Mouse (Mus musculus) forebrain, postnatal 0 days (tissue): ENCODE data around the gene Ncbp3. TPM values are rescaled to one million over a fixed set of nuclear protein-coding genes. Genes with fewer than 3 reads are reported as not detected.
"Not testable (repeated sequence)": the region's sequence is repeated elsewhere in the genome, so short reads cannot be mapped to it uniquely, and the experiment has no call there.

Experiments
- ATAC-seq: fragments of 200-750 bp; cut with Nextera tagmentation; 2 replicates; pipeline ENCODE4 v1.8.0; 2017; ENCODE audit warnings: mild to moderate bottlenecking, moderate library complexity
- DNase-seq: peaks from one replicate; pipeline ENCODE4 v3.0.0-alpha.2; 2015
- H3K27ac ChIP-seq: fragments of 300-500 bp; sonication (generic); 2 replicates; pipeline ENCODE4 v1.5.1; 2014; ENCODE audit warnings: low read depth, mild to moderate bottlenecking, antibody characterized with exemption, low read length, moderate library complexity, mixed read lengths
- H3K27me3 ChIP-seq: fragments of 300-500 bp; sonication (generic); 2 replicates; pipeline ENCODE4 v1.6.1; 2014; ENCODE audit warnings: mild to moderate bottlenecking, low read length, mixed read lengths; ENCODE audit not compliant: insufficient read depth
- H3K36me3 ChIP-seq: fragments of 300-500 bp; sonication (generic); 2 replicates; pipeline ENCODE4 v1.6.1; 2014; ENCODE audit warnings: mild to moderate bottlenecking, moderate library complexity; ENCODE audit not compliant: insufficient read depth
- H3K4me1 ChIP-seq: fragments of 300-500 bp; sonication (generic); 2 replicates; pipeline ENCODE4 v1.6.1; 2014; ENCODE audit warnings: antibody characterized with exemption; ENCODE audit not compliant: insufficient read depth
- H3K4me2 ChIP-seq: fragments of 300-500 bp; sonication (generic); 2 replicates; pipeline ENCODE4 v1.6.1; 2014; ENCODE audit warnings: low read depth, mild to moderate bottlenecking, moderate library complexity
- H3K4me3 ChIP-seq: fragments of 300-500 bp; sonication (generic); 2 replicates; pipeline ENCODE4 v1.5.1; 2014; ENCODE audit warnings: low read depth, low read length, mixed read lengths
- H3K9ac ChIP-seq: fragments of 300-500 bp; sonication (generic); 2 replicates; pipeline ENCODE4 v1.6.1; 2014; ENCODE audit warnings: mild to moderate bottlenecking
- H3K9me3 ChIP-seq: fragments of 300-500 bp; sonication (generic); 2 replicates; pipeline ENCODE4 v1.6.1; 2016; ENCODE audit warnings: low read length
- CTCF ChIP-seq: sonication (generic); IDR thresholded peaks from 2 replicates; pipeline ENCODE4 v1.5.1; 2016; ENCODE audit warnings: antibody characterized with exemption, control low read depth, low read depth
- WGBS: fragments of 180-500 bp; shearing (Covaris S2); extraction: QIAGEN DNeasy Blood & Tissue Kit; methylation state at CpG from one replicate; pipeline ENCODE4 v1.1.7; 2014; 5-methylcytosine and 5-hydroxymethylcytosine counted together
- polyA plus RNA-seq: library from polyadenylated mRNA; unstranded; fragments of >200 nt; fragmentation: Nextera tagmentation; extraction: Ambion mirVana; gene quantifications from 2 replicates; pipeline ENCODE4 v1.2.1, GENCODE M21; 2015
- total RNA-seq: library from RNA; depleted of rRNA; stranded (reverse); fragments of >200 nt; gene quantifications from 2 replicates; pipeline ENCODE4 v1.2.3, GENCODE M21; 2014

Gene Ncbp3
- total and polyA plus RNA-seq, 2 experiments from 2014 or later = 6.1 to 11.0 TPM

DNA sequence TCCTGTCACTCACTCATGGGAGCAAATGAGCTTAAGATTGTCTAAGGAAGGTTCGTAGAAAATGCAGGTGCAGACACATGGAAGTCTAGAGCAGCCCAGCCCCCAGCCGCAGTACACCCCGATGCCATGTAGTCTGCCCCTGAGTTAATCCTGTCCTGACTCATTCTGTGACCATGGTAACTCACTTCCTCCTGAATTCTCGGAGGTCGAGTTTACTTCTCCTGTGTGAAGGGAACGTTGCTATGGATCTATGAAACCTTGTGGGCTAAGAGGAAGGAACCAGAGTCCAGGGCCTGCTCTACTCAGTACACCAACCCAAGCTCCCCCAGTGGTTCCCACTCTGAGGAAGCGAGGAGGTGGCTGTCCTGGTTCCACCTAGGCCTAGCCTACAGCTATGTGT is 45.3 kb downstream of the Ncbp3 start:
- 78% methylated on average over 7 of the region's 7 CpGs for WGBS
- Histone ChIP-seq H3K4me1 (no peaks in the 10 kb centered on the region), H3K27me3 (no peaks in the 10 kb centered on the region), H3K4me3 (no peak overlapping the region), H3K27ac (no peak overlapping the region), H3K9me3 (no peaks in the 10 kb centered on the region), H3K9ac (no peak overlapping the region), H3K4me2 (no peak overlapping the region), H3K36me3 (no peaks in the 10 kb centered on the region)
- no peak for TF ChIP-seq CTCF
- ATAC-seq = no peak
- DNase-seq = no peak

DNA sequence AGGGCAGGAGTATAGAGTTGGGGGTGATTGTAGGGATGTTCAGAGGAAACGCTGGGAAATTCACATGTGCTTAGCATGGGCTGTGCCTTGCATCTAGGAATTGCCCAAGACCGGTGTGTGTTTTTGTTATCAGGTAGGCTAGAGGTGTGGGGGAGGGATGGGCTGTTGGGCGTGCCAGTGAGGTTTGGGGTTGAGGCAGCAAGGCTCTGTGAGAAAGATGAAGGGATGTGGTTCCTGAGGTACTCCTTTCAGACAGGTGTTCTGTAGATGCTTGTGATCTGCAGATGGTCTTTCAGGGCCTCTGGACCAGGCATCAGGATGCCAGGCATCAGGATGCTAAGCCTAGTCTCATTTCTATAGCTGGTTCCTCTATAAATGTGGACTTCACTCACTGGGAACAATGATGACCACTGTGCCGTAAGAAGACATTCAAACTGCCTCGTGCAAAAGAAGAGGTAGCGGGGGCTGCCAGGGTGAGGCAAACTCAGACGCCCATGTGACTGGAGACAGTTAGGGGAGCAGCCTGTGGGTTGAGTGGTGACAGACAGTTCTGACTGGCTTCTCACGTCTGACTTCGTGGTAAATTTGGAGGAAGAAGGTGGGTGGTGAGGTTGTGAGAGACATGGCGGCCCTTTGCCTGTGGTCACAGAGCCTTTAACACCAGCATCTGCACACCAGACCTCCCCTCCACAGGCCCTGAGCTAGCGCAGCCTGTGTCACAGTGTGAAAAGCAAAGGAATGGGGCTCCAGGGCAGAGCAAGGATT is 46.8 kb downstream of the Ncbp3 start:
- H3K9ac ChIP-seq = no peak overlapping the region
- DNase-seq (no peak), ATAC-seq (no peak)
- H3K27me3 ChIP-seq = no peaks in the 10 kb centered on the region
- H3K4me3 ChIP-seq = no peak overlapping the region
- 82% methylated on average over 11 of the region's 11 CpGs for WGBS
- no peaks in the 10 kb centered on the region for H3K4me1 ChIP-seq
- TF ChIP-seq CTCF = no peak
- no peaks in the 10 kb centered on the region for H3K9me3 ChIP-seq
- no peak overlapping the region for H3K4me2 ChIP-seq
- H3K36me3 ChIP-seq = no peaks in the 10 kb centered on the region
- no peak overlapping the region for H3K27ac ChIP-seq

DNA sequence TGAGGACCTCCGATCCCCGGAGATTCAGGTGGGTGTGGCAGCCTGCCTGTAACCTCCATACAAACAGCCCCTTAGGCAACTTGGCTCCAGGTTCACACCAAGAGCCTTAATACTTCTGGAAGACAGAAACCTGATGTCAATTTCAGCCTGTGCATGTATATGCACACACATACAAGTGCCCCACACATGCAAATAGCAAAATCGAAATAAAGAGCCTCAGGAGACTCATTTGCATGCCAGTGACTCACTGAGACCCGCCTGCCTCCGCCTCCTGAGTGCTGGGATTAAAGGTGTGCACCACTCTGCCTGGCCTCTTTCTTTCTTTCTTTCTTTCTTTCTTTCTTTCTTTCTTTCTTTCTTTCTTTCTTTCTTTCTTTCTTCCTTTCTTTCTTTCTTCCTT is 51.3 kb downstream of the Ncbp3 start:
- TF ChIP-seq CTCF = no peak
- ATAC-seq = no peak
- Histone ChIP-seq H3K9me3 (no peaks in the 10 kb centered on the region), H3K27me3 (no peaks in the 10 kb centered on the region), H3K9ac (no peak overlapping the region), H3K4me1 (no peaks in the 10 kb centered on the region), H3K4me3 (no peak overlapping the region), H3K4me2 (no peak overlapping the region), H3K36me3 (no peaks in the 10 kb centered on the region), H3K27ac (no peak overlapping the region)
- no peak for DNase-seq
- 42% methylated on average over 5 of the region's 5 CpGs for WGBS

DNA sequence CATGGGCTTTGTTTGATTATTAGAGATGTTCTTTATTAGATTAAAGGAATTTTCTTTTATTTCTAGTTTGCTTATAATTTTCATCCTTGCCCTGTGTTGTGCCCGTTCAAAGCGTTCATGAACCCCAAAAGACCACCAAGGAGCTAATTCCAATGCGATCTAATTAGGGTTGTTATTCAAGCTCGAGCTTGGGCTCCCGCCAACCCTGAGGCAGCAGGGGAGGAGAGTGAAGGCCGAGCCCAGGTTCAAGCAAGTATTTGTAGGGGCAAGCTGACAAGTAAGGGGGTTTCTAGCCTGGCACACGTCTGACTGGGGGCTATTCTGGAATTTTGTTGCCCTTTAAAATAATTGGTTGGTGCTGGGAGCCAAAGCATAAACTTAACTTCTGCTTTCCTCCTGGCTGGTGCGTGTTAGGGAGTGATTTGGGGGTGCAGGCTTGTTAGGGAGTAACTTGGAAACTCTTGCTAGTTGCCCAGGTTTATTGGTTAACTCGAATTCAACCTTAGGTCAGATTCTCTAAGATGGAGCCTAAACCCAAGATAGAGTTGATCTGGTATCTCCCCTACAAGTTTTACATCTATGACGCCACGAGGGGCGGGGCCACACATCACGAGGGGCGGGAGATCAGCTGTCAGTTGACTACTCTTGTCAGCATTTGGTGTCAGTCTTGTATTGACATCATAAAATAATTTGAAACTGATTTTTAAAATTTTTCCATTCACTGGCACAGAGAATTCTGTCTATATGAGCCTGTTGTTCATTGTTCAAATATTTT is 52.6 kb downstream of the Ncbp3 start:
- H3K27ac ChIP-seq = no peak overlapping the region

DNA sequence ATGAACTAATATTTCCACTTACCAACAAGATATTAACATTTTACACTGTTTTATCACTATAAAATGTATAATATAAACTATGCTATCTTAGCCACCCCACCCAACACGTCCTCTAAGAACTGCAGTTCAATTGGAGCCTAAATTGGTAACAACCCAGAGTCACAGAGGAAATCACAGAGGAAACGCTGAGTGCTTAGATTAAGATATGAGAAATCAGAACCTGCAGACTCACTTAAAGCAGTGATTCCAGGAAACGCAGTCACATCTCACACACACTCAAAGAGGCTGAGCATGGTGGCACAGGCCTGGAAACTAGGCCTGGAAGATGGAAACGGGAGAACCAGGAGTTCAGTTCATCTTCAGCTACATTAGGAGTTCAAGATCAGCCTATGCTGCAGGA is 53.7 kb downstream of the Ncbp3 start:
- WGBS = 88% methylated on average over 4 of the region's 4 CpGs
- no peaks in the 10 kb centered on the region for H3K36me3 ChIP-seq
- no peak for DNase-seq
- no peaks in the 10 kb centered on the region for H3K4me1 ChIP-seq
- no peak for ATAC-seq
- H3K4me3 ChIP-seq = no peak overlapping the region
- no peaks in the 10 kb centered on the region for H3K27me3 ChIP-seq
- H3K9ac ChIP-seq = no peak overlapping the region
- TF ChIP-seq CTCF = no peak
- no peak overlapping the region for H3K4me2 ChIP-seq
- no peaks in the 10 kb centered on the region for H3K9me3 ChIP-seq
- no peak overlapping the region for H3K27ac ChIP-seq

More for the DNA sequence above, 52.6 kb downstream of the Ncbp3 start:
- no peaks in the 10 kb centered on the region for H3K27me3 ChIP-seq
- H3K9ac ChIP-seq = no peak overlapping the region
- TF ChIP-seq CTCF = no peak
- no peaks in the 10 kb centered on the region for H3K9me3 ChIP-seq
- no peak for ATAC-seq
- H3K4me2 ChIP-seq = no peak overlapping the region
- no peaks in the 10 kb centered on the region for H3K4me1 ChIP-seq
- no peaks in the 10 kb centered on the region for H3K36me3 ChIP-seq
- 44% methylated on average over 14 of the region's 14 CpGs for WGBS
- no peak overlapping the region for H3K4me3 ChIP-seq
- no peak for DNase-seq

DNA sequence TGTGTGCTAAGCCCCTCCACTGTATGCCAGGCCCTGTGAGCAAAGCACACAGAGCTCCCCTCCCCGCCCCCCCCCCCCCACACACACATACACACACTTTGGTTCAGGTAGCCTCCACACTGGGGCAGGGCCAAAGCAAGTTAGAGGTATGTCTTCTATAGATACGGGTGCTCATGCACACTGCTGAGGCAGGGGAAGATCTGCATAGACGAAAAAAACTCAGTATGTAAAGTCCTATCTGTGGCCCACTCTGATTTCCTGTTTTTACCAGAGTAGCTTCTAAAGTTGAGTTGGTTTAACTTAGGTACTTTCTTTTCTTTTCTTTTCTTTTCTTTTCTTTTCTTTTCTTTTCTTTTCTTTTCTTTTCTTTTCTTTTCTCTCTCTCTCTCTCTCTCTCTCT is 57.7 kb downstream of the Ncbp3 start:
- DNase-seq (no peak), ATAC-seq (no peak)
- no peak for TF ChIP-seq CTCF
- no peak overlapping the region for H3K9ac ChIP-seq
- no peaks in the 10 kb centered on the region for H3K4me1 ChIP-seq
- no peaks in the 10 kb centered on the region for H3K9me3 ChIP-seq
- H3K27ac ChIP-seq = no peak overlapping the region
- no peaks in the 10 kb centered on the region for H3K36me3 ChIP-seq
- H3K27me3 ChIP-seq = no peaks in the 10 kb centered on the region
- no peak overlapping the region for H3K4me2 ChIP-seq
- no peak overlapping the region for H3K4me3 ChIP-seq
- WGBS = 56% methylated on average over 3 of the region's 3 CpGs

DNA sequence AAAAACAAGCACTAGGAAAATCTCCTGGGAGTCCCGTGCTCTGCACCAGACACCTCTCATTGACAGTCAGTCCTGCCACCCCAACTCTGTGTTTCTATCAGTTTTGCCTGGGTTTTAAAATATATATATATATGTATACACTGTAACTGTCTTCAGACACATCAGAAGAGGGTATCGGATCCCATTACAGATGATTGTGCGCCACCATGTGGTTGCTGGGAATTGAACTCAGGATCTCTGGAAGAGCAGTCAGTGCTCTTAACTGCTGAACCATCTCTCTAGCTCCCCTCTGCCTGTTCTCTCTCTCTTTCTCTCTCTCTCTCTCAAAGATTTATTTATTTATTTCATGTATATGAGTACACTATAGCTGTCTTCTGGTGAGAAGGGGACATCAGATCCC is 59.8 kb downstream of the Ncbp3 start:
- not testable (repeated sequence) for H3K27me3 ChIP-seq, ATAC-seq, H3K4me1 ChIP-seq, H3K9me3 ChIP-seq, H3K9ac ChIP-seq, H3K36me3 ChIP-seq, H3K4me2 ChIP-seq, H3K27ac ChIP-seq, DNase-seq, H3K4me3 ChIP-seq
- 42% methylated on average over 3 of the region's 3 CpGs for WGBS
- peak; percentile 51 for TF ChIP-seq CTCF
